Mouse (Mus musculus) C2C12 (cell line): Measurements from ENCODE around the gene Yars. TPM values are rescaled to one million over a fixed set of nuclear protein-coding genes. Genes with fewer than 3 reads are reported as not detected.
"Not testable (repeated sequence)": the region's sequence is repeated elsewhere in the genome, so short reads cannot be mapped to it uniquely, and the experiment has no call there.

Experiments used
- H3K27me3 ChIP-seq: one replicate; pipeline ENCODE4 v1.6.1; 2011; ENCODE audit not compliant: control insufficient read depth, insufficient read depth, insufficient read length
- H3K36me3 ChIP-seq: one replicate; pipeline ENCODE4 v1.6.1; 2011; ENCODE audit not compliant: control insufficient read depth, insufficient read depth
- H3K4me3 ChIP-seq: one replicate; pipeline ENCODE4 v1.5.1; 2011; ENCODE audit warnings: mild to moderate bottlenecking, control low read depth; ENCODE audit not compliant: poor library complexity, insufficient read depth, severe bottlenecking
- H3K79me2 ChIP-seq: one replicate; pipeline ENCODE4 v1.6.1; 2011; ENCODE audit not compliant: control insufficient read depth, insufficient read depth
- H3K79me3 ChIP-seq: one replicate; pipeline ENCODE4 v1.6.1; 2011; ENCODE audit warnings: low read depth, control low read depth
- H3ac ChIP-seq: one replicate; pipeline ENCODE3; 2011; ENCODE audit warnings: low read depth; ENCODE audit not compliant: control insufficient read depth, insufficient read length
- CEBPB ChIP-seq: IDR thresholded peaks from one replicate; pipeline ENCODE4 v1.6.1; 2011; ENCODE audit warnings: low read depth, mild to moderate bottlenecking, control low read depth, moderate library complexity
- CTCF ChIP-seq: IDR thresholded peaks from one replicate; pipeline ENCODE4 v1.5.1; 2011; ENCODE audit not compliant: control insufficient read depth, insufficient read depth, insufficient read length
- FOSL1 ChIP-seq: IDR thresholded peaks from one replicate; pipeline ENCODE4 v1.8.0; 2011; ENCODE audit warnings: mild to moderate bottlenecking, low read length; ENCODE audit not compliant: poor library complexity, insufficient read depth, severe bottlenecking
- MAX ChIP-seq: IDR thresholded peaks from one replicate; pipeline ENCODE4 v1.6.1; 2011; ENCODE audit warnings: mild to moderate bottlenecking, control low read depth
- MYOD1 ChIP-seq: IDR thresholded peaks from one replicate; pipeline ENCODE4 v1.6.1; 2011; ENCODE audit warnings: low read depth; ENCODE audit not compliant: control insufficient read depth, insufficient read length
- MYOG ChIP-seq: IDR thresholded peaks from one replicate; pipeline ENCODE4 v1.6.1; 2011; ENCODE audit not compliant: control insufficient read depth, insufficient read length; ENCODE audit errors: extremely low read depth
- USF1 ChIP-seq: IDR thresholded peaks from one replicate; pipeline ENCODE4 v1.6.1; 2011; ENCODE audit warnings: low read depth, mild to moderate bottlenecking, control low read depth, moderate library complexity
- polyA plus RNA-seq: library from polyadenylated mRNA; unstranded; fragments of >200 nt; fragmentation: generic; extraction: Trizol; gene quantifications from one replicate; pipeline ENCODE4 v1.2.1, GENCODE M21; 2012; ENCODE audit warnings: missing spikeins

Gene Yars
- polyA plus RNA-seq, 1 experiment: 105 TPM

DNA sequence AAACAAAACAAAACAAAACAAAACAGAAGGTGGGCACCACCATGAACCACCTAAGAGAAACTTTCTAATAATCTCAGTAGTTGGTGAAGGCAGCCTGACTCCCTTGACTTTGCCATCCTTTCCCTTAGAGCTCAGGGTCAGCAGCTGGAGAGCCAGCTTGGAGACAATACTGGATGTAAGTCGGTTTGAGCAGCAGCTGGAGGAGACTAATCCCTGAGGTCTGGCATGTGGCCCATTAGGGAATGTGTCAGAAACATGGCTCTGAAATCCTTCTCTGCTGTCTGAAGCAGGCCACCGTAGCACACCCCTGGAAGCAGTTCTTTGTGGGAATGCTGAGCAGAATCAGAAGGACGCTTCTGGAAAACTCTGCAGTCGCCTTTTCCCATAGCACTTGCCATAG lies 21.9 kb downstream of the Yars start:
- Histone ChIP-seq H3K36me3 (peaks cover 89% of the 10 kb centered on the region), H3K27me3 (no peaks in the 10 kb centered on the region), H3K79me2 (no peaks in the 10 kb centered on the region), H3ac (no peak overlapping the region), H3K4me3 (no peak overlapping the region), H3K79me3 (no peaks in the 10 kb centered on the region)
- TF ChIP-seq MAX: no peak
- TF ChIP-seq CTCF: no peak
- TF ChIP-seq USF1: no peak
- TF ChIP-seq CEBPB: no peak
- TF ChIP-seq FOSL1: no peak
- peak; percentile 57 for TF ChIP-seq MYOD1
- TF ChIP-seq MYOG: no peak

DNA sequence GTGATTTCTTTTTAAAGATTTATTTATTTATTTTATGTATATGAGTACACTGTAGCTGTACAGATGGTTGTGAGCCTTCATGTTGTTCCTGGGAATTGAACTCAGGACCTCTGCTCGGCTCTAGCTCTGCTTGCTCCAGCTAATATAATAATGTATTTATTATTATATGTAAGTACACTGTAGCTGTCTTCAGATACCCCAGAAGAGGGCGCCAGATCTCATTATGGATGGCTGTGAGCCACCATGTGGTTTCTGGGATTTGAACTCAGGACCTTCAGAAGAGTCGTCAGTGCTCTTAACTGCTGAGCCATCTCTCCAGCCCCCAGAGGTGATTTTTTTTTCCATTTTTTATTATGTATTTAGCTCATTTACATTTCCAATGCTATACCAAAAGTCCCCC lies 22.9 kb downstream of the Yars start:
- not testable (repeated sequence) for H3ac ChIP-seq, H3K79me2 ChIP-seq, H3K27me3 ChIP-seq, H3K79me3 ChIP-seq, H3K4me3 ChIP-seq
- H3K36me3 ChIP-seq: peaks cover 88% of the 10 kb centered on the region

DNA sequence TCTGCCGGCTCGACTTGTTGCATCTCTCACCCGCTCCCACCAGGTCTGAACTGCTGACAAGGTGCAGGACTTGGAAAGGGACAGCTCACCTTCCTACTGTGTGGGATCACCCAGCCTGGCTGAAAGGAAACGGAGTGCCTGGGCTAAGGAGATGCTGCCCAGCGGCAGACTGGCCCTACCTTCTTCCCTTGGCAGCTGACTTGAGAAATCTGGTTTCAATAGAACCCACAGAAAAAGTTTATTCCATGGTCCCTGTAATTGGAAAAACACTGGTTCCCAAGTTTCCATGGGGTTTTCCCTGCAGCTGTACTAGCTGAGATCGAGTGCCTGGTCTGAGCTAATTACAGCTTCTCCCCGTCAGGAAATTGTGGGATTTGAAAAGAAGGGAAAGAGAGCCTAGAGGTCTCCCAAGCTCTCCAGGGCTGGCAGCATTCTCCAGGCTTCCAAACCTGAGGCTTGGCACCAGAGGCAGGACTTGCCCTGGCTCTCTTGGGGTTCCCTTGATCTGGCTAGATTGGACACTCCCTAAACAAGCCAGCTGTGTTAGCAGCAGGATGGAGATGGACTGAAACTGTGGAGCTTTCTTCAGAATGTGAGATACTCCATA lies 29.1 kb downstream of the Yars start:
- TF ChIP-seq CEBPB: no peak
- TF ChIP-seq MYOG: no peak
- no peak for TF ChIP-seq MYOD1
- TF ChIP-seq FOSL1: no peak
- TF ChIP-seq MAX: no peak
- TF ChIP-seq USF1: no peak
- TF ChIP-seq CTCF: no peak
- H3K79me2 ChIP-seq: peaks cover 7% of the 10 kb centered on the region
- H3K36me3 ChIP-seq: peaks cover 84% of the 10 kb centered on the region
- H3K27me3 ChIP-seq: no peaks in the 10 kb centered on the region
- H3K79me3 ChIP-seq: no peaks in the 10 kb centered on the region
- no peak overlapping the region for H3K4me3 ChIP-seq
- H3ac ChIP-seq: no peak overlapping the region

DNA sequence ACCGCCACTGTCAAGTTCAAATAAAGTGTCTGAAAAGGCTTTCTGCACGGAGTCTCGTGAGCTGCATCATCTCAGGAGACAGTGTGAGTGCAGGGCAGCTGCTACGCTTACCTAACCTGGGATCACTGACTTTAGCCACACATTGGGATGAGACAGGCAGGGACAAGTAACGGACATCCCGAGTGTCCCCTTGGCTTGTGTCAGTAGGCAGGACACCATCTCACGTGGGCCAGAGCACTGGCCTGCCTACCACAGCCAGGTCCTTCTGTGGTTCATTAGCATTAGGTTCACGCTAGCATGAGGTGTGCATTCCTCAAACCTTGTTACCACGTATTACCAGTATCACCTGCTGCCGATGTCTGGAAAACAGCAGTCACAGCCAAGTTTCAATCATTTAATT lies 29.6 kb downstream of the Yars start:
- Histone ChIP-seq H3K79me3 (no peaks in the 10 kb centered on the region), H3ac (no peak overlapping the region), H3K36me3 (peaks cover 84% of the 10 kb centered on the region), H3K79me2 (peaks cover 7% of the 10 kb centered on the region), H3K27me3 (no peaks in the 10 kb centered on the region), H3K4me3 (no peak overlapping the region)
- TF ChIP-seq CEBPB (no peak), MYOG (no peak), MYOD1 (no peak), FOSL1 (no peak), USF1 (no peak), MAX (no peak), CTCF (no peak)

GRCm38 (mm10) chr4:129220376-129221089 lies 31.0 kb downstream of the Yars start:
- Histone ChIP-seq H3K79me2 (peaks cover 18% of the 10 kb centered on the region), H3K79me3 (no peaks in the 10 kb centered on the region), H3ac (no peak overlapping the region), H3K27me3 (no peaks in the 10 kb centered on the region), H3K36me3 (peaks cover 86% of the 10 kb centered on the region), H3K4me3 (no peak overlapping the region)
- no peak for TF ChIP-seq CEBPB
- TF ChIP-seq CTCF: no peak
- no peak for TF ChIP-seq MYOG
- no peak for TF ChIP-seq FOSL1
- no peak for TF ChIP-seq MAX
- no peak for TF ChIP-seq USF1
- TF ChIP-seq MYOD1: no peak
